Mouse (Mus musculus) bone marrow macrophage, adult 2 months (primary cell): ENCODE results near the gene Ugt1a6b. TPM values are rescaled to one million over a fixed set of nuclear protein-coding genes. Genes with fewer than 3 reads are reported as not detected.
"Not testable (repeated sequence)": the region's sequence is repeated elsewhere in the genome, so short reads cannot be mapped to it uniquely, and the experiment has no call there.

Experiments
- H3K27ac ChIP-seq: 2 replicates; pipeline ENCODE4 v1.5.1; 2012; ENCODE audit warnings: low read depth, low read length; ENCODE audit not compliant: insufficient read depth
- H3K4me1 ChIP-seq: 2 replicates; pipeline ENCODE4 v1.6.1; 2012; ENCODE audit warnings: low read length; ENCODE audit not compliant: control insufficient read depth, insufficient read depth
- H3K4me3 ChIP-seq: 2 replicates; pipeline ENCODE4 v1.5.1; 2012; ENCODE audit warnings: mild to moderate bottlenecking, low read length, moderate library complexity; ENCODE audit not compliant: insufficient read depth
- CTCF ChIP-seq: IDR thresholded peaks from 2 replicates; pipeline ENCODE4 v1.5.1; 2012; ENCODE audit warnings: low read depth, mild to moderate bottlenecking, low read length, moderate library complexity
- POLR2A ChIP-seq: IDR thresholded peaks from 2 replicates; pipeline ENCODE4 v1.6.1; 2012; ENCODE audit warnings: mild to moderate bottlenecking, low read depth, low read length, borderline replicate concordance
- polyA plus RNA-seq: library from polyadenylated mRNA; stranded (reverse); fragments of >200 nt; gene quantifications from 2 replicates; pipeline ENCODE4 v1.2.4, GENCODE M21; 2012; ENCODE audit not compliant: missing spikeins, insufficient read depth, insufficient read length

Ugt1a6b gene
- polyA plus RNA-seq, 1 experiment: 23.8 TPM

GRCm38 (mm10) chr1:88218051-88218450 is 115.0 kb downstream of the Ugt1a6b start:
- TF ChIP-seq POLR2A (no peak), CTCF (no peak)

GRCm38 (mm10) chr1:88218591-88218990 is 115.5 kb downstream of the Ugt1a6b start:
- TF ChIP-seq CTCF: no peak
- TF ChIP-seq POLR2A: no peak
- Histone ChIP-seq H3K27ac (no peak overlapping the region), H3K4me1 (no peaks in the 10 kb centered on the region), H3K4me3 (no peak overlapping the region)

More at GRCm38 (mm10) chr1:88218051-88218450, 115.0 kb downstream of the Ugt1a6b start:
- H3K27ac ChIP-seq: no peak overlapping the region
- no peak overlapping the region for H3K4me3 ChIP-seq
- no peaks in the 10 kb centered on the region for H3K4me1 ChIP-seq

GRCm38 (mm10) chr1:88219054-88219453 is 116.0 kb downstream of the Ugt1a6b start:
- H3K4me3 ChIP-seq: no peak overlapping the region
- no peak for TF ChIP-seq CTCF
- TF ChIP-seq POLR2A: no peak
- no peaks in the 10 kb centered on the region for H3K4me1 ChIP-seq
- no peak overlapping the region for H3K27ac ChIP-seq

- no peak overlapping the region for H3K27ac ChIP-seq
- no peak overlapping the region for H3K4me3 ChIP-seq
- no peaks in the 10 kb centered on the region for H3K4me1 ChIP-seq
- TF ChIP-seq POLR2A (no peak), CTCF (no peak)
Measured at GRCm38 (mm10) chr1:88220336-88220735, 117.3 kb downstream of the Ugt1a6b start.

- Histone ChIP-seq H3K27ac (no peak overlapping the region), H3K4me3 (no peak overlapping the region), H3K4me1 (peaks cover 6% of the 10 kb centered on the region)
- TF ChIP-seq POLR2A: no peak
- TF ChIP-seq CTCF: no peak
Measured at GRCm38 (mm10) chr1:88222216-88222615, 119.2 kb downstream of the Ugt1a6b start.

GRCm38 (mm10) chr1:88223011-88223515 is 120.0 kb downstream of the Ugt1a6b start:
- peaks cover 10% of the 10 kb centered on the region for H3K4me1 ChIP-seq
- not testable (repeated sequence) for H3K27ac ChIP-seq, H3K4me3 ChIP-seq

GRCm38 (mm10) chr1:88223591-88223990 is 120.5 kb downstream of the Ugt1a6b start:
- TF ChIP-seq CTCF (no peak), POLR2A (no peak)
- Histone ChIP-seq H3K4me3 (no peak overlapping the region), H3K27ac (no peak overlapping the region), H3K4me1 (peaks cover 10% of the 10 kb centered on the region)

GRCm38 (mm10) chr1:88224029-88224776 is 121.2 kb downstream of the Ugt1a6b start:
- Histone ChIP-seq H3K4me3 (no peak overlapping the region), H3K27ac (no peak overlapping the region), H3K4me1 (peaks cover 10% of the 10 kb centered on the region)
- no peak for TF ChIP-seq CTCF
- TF ChIP-seq POLR2A: no peak

GRCm38 (mm10) chr1:88225301-88225700 is 122.2 kb downstream of the Ugt1a6b start:
- H3K4me1 ChIP-seq: peaks cover 10% of the 10 kb centered on the region
- not testable (repeated sequence) for H3K27ac ChIP-seq, H3K4me3 ChIP-seq

GRCm38 (mm10) chr1:88225741-88226140 is 122.7 kb downstream of the Ugt1a6b start:
- TF ChIP-seq CTCF (no peak), POLR2A (no peak)
- Histone ChIP-seq H3K4me3 (no peak overlapping the region), H3K27ac (no peak overlapping the region), H3K4me1 (peaks cover 10% of the 10 kb centered on the region)
